In genomic region chr10:62049782-62050192, GRCm38 (mm10) we compare ENCODE assay signal across 9 mouse cellular contexts.
A peak's percentile ranks its signal among the peaks of the same experiment; 100 is the strongest.
DNase-seq lines count a peak whose midpoint lies in the region; ATAC-seq and TF ChIP-seq lines count a peak whose summit lies in the region.
"Had no signal": no experiment of that assay in that cellular context is flagged by ENCODE, and none has a peak within 500 bp of the region (broad histone marks: within the 10 kb centered on the region; RNA-seq: fewer than 3 reads in every experiment).

No protein-coding gene starts in this region.

- H3K9ac ChIP-seq in heart, embryonic 15.5 days: no peak overlapping the region

- no peaks in the 10 kb centered on the region for H3K27me3 ChIP-seq in heart, embryonic 15.5 days

- H3K4me2 ChIP-seq in heart, embryonic 15.5 days: peak overlapping the region; percentile 34

- peak; percentile 82 for ATAC-seq in heart, embryonic 15.5 days (replicated peaks; ENCODE audit: insufficient number of reproducible peaks, insufficient read depth, low FRiP score, low read depth)
- ATAC-seq in activated CD4-positive, CD25-positive, alpha-beta regulatory T cell, adult 4 months: no peak

- intact Hi-C loops in left cerebral cortex, adult 2 months (cut with DNase I): no loop called here

- no peaks in the 10 kb centered on the region for H3K9me3 ChIP-seq in heart, embryonic 15.5 days (replicated peaks)

- DNase-seq in thymus, postnatal 14 days: peak; percentile 18
- no peak for DNase-seq in thymus, postnatal 0 days (ENCODE audit: low spot score)
- peak; percentile 59 to 71 for DNase-seq in kidney, postnatal 36 days
- no peak for DNase-seq in left cerebral cortex, adult 2 months (ENCODE audit: extremely low spot score in 1 of 2, low spot score in 2 of 2)
- DNase-seq in frontal cortex, postnatal 36 days (ENCODE audit: low spot score in 2 of 2): no peak
- DNase-seq in layer of hippocampus, postnatal 10 days (ENCODE audit: low spot score in 2 of 2): no peak
- DNase-seq: midbrain, embryonic 14.5 days had no signal

- H3K4me3 ChIP-seq in heart, embryonic 15.5 days: no peak overlapping the region
- H3K4me3 ChIP-seq in left cerebral cortex, adult 2 months: no peak overlapping the region

- peak overlapping the region; percentile 78 for H3K27ac ChIP-seq in heart, embryonic 15.5 days
- no peak overlapping the region for H3K27ac ChIP-seq in left cerebral cortex, adult 2 months

- 3% methylated on average over 3 of the region's 3 CpGs for WGBS in heart, embryonic 15.5 days

- H3K4me1 ChIP-seq in heart, embryonic 15.5 days (replicated peaks): peaks cover 11% of the 10 kb centered on the region

- no peak for TF ChIP-seq CTCF in left cerebral cortex, adult 2 months (IDR thresholded peaks at IDR 0.05)

- no peaks in the 10 kb centered on the region for H3K36me3 ChIP-seq in heart, embryonic 15.5 days

Comparison
In these comparisons a context has a peak if more than half of its experiments do, and no peak if none do; other contexts are left out.
1. DNase-seq: peak in thymus, postnatal 14 days (single experiment) and kidney, postnatal 36 days (2 of 2); none in thymus, postnatal 0 days (single experiment), left cerebral cortex, adult 2 months (0 of 2), frontal cortex, postnatal 36 days (0 of 2) and layer of hippocampus, postnatal 10 days (0 of 2).